Comparison of ENCODE assay signal across 26 mouse cellular contexts in the genomic region with DNA sequence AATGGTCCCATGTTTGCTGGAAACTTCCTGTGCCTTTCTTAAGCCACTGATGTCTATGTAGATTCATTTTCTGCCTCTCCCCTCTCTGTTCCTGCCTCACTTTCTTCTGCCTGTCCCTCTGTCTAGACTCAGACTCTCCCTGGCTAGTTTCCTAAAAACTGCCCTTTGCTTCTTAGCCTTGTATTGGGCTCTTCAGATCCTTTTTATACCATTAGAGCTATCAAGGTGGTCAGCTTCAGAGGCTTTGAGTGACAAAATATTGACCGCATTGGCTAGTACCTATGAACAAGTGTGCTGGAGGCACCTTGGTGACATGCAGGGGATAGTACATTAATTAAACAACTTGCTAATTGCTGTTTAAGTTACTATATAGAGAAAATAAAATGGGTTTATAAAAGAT. TPM values are rescaled to one million over a fixed set of nuclear protein-coding genes. Genes with fewer than 3 reads are reported as not detected.
DNase-seq lines count a peak whose midpoint lies in the region; ATAC-seq and TF ChIP-seq lines count a peak whose summit lies in the region.
"Had no signal": no experiment of that assay in that cellular context is flagged by ENCODE, and none has a peak within 500 bp of the region (broad histone marks: within the 10 kb centered on the region; RNA-seq: fewer than 3 reads in every experiment).

No protein-coding gene starts in this region.

- no peak for TF ChIP-seq CTCF in forebrain, postnatal 0 days (IDR thresholded peaks at IDR 0.05; ENCODE audit: low read depth)
- no peak for TF ChIP-seq CTCF in midbrain, postnatal 0 days (IDR thresholded peaks at IDR 0.05)

- H3K9me3 ChIP-seq in hindbrain, embryonic 13.5 days: no peaks in the 10 kb centered on the region
- H3K9me3 ChIP-seq in hindbrain, embryonic 11.5 days (ENCODE audit: control insufficient read depth, low read length): no peaks in the 10 kb centered on the region
- no peaks in the 10 kb centered on the region for H3K9me3 ChIP-seq in forebrain, embryonic 11.5 days (ENCODE audit: control insufficient read depth, low read length)
- no peaks in the 10 kb centered on the region for H3K9me3 ChIP-seq in forebrain, postnatal 0 days (ENCODE audit: low read length)
- H3K9me3 ChIP-seq in midbrain, postnatal 0 days (ENCODE audit: low read length): no peaks in the 10 kb centered on the region
- H3K9me3 ChIP-seq: embryonic facial prominence, embryonic 13.5 days; heart, embryonic 10.5 days; intestine, embryonic 15.5 days; limb, embryonic 15.5 days; stomach, embryonic 15.5 days had no signal

- no peak for ATAC-seq in hindbrain, embryonic 13.5 days (ENCODE audit: low FRiP score)
- ATAC-seq in hindbrain, embryonic 11.5 days (ENCODE audit: low FRiP score): no peak
- no peak for ATAC-seq in forebrain, embryonic 11.5 days (replicated peaks; ENCODE audit: low FRiP score)
- no peak for ATAC-seq in forebrain, postnatal 0 days
- no peak for ATAC-seq in midbrain, postnatal 0 days (ENCODE audit: low FRiP score)
- ATAC-seq: intestine, embryonic 15.5 days had no signal

- H3K4me2 ChIP-seq in hindbrain, embryonic 13.5 days: peak overlapping the region; percentile 36
- no peak overlapping the region for H3K4me2 ChIP-seq in hindbrain, embryonic 11.5 days (replicated peaks; ENCODE audit: low read depth, low read length)
- H3K4me2 ChIP-seq in forebrain, embryonic 11.5 days (ENCODE audit: low read depth, low read length, severe bottlenecking): peak overlapping the region; percentile 47
- H3K4me2 ChIP-seq in forebrain, postnatal 0 days (ENCODE audit: low read depth): peak overlapping the region; percentile 86
- H3K4me2 ChIP-seq in midbrain, postnatal 0 days (ENCODE audit: low read depth, low read length, poor library complexity, severe bottlenecking): peak overlapping the region; percentile 77; the same call in 1 of the 2 replicates
- H3K4me2 ChIP-seq: embryonic facial prominence, embryonic 13.5 days; intestine, embryonic 15.5 days; limb, embryonic 15.5 days; lung, embryonic 14.5 days; stomach, embryonic 15.5 days had no signal

- no peak for DNase-seq in hindbrain, embryonic 11.5 days (ENCODE audit: low spot score)
- peak; percentile 34 for DNase-seq in forebrain, embryonic 11.5 days (ENCODE audit: low spot score)
- DNase-seq in forebrain, postnatal 0 days: no peak
- DNase-seq in midbrain, postnatal 0 days (ENCODE audit: low spot score): no peak
- no peak for DNase-seq in B cell, adult 2 months
- no peak for DNase-seq in urinary bladder, postnatal 10 days (ENCODE audit: low spot score)
- DNase-seq: adrenal gland, postnatal 25 days; cerebellum, adult 9-11 months; gastrocnemius, adult 2 months; heart, postnatal 4 days; kidney, adult 8-10 months; kidney, postnatal 14 days; left cerebral cortex, postnatal 4 days; right cerebral cortex, adult 18-20 months; thymus, adult 18-20 months; thymus, postnatal 36 days had no signal

- H3K36me3 ChIP-seq in hindbrain, embryonic 13.5 days: no peaks in the 10 kb centered on the region
- no peaks in the 10 kb centered on the region for H3K36me3 ChIP-seq in hindbrain, embryonic 11.5 days (ENCODE audit: control insufficient read depth, insufficient read depth, low read length)
- no peaks in the 10 kb centered on the region for H3K36me3 ChIP-seq in forebrain, embryonic 11.5 days (ENCODE audit: control insufficient read depth, insufficient read depth, low read length)
- no peaks in the 10 kb centered on the region for H3K36me3 ChIP-seq in forebrain, postnatal 0 days (ENCODE audit: insufficient read depth)
- H3K36me3 ChIP-seq in midbrain, postnatal 0 days (ENCODE audit: insufficient read depth, low read length): no peaks in the 10 kb centered on the region
- H3K36me3 ChIP-seq: embryonic facial prominence, embryonic 13.5 days; heart, embryonic 10.5 days; intestine, embryonic 15.5 days; limb, embryonic 15.5 days; stomach, embryonic 15.5 days had no signal

- H3K4me1 ChIP-seq in hindbrain, embryonic 13.5 days (replicated peaks): peaks cover 29% of the 10 kb centered on the region
- H3K4me1 ChIP-seq in hindbrain, embryonic 11.5 days (replicated peaks; ENCODE audit: control insufficient read depth, insufficient read depth, low read length): peaks cover 17% of the 10 kb centered on the region
- peaks cover 19% of the 10 kb centered on the region for H3K4me1 ChIP-seq in forebrain, embryonic 11.5 days (replicated peaks; ENCODE audit: control insufficient read depth, insufficient read depth, low read length)
- no peaks in the 10 kb centered on the region for H3K4me1 ChIP-seq in forebrain, postnatal 0 days (ENCODE audit: insufficient read depth)
- H3K4me1 ChIP-seq in midbrain, postnatal 0 days (ENCODE audit: insufficient read depth, low read length): 0 out of 2 replicates have a peak, but pooled peaks cover 3% of the 10 kb centered on the region

- H3K27ac ChIP-seq in hindbrain, embryonic 13.5 days: no peak overlapping the region
- no peak overlapping the region for H3K27ac ChIP-seq in hindbrain, embryonic 11.5 days (ENCODE audit: low read depth, low read length)
- H3K27ac ChIP-seq in forebrain, embryonic 11.5 days (ENCODE audit: low read depth, low read length): peak overlapping the region; percentile 67
- H3K27ac ChIP-seq in forebrain, postnatal 0 days (ENCODE audit: low read depth, low read length): no peak overlapping the region
- H3K27ac ChIP-seq in midbrain, postnatal 0 days (ENCODE audit: low read depth, low read length): no peak overlapping the region
- H3K27ac ChIP-seq: embryonic facial prominence, embryonic 13.5 days; gastrocnemius, adult 2 months; heart, embryonic 10.5 days; intestine, embryonic 15.5 days; limb, embryonic 15.5 days; liver, embryonic 14.5 days; stomach, embryonic 15.5 days had no signal

- 12% methylated on average over 1 of the region's 1 CpGs for WGBS in hindbrain, embryonic 13.5 days
- WGBS in hindbrain, embryonic 11.5 days: 10% methylated on average over 1 of the region's 1 CpGs
- 24% methylated on average over 1 of the region's 1 CpGs for WGBS in forebrain, embryonic 11.5 days
- WGBS in forebrain, postnatal 0 days: 43% methylated on average over 1 of the region's 1 CpGs
- 20% methylated on average over 1 of the region's 1 CpGs for WGBS in midbrain, postnatal 0 days

- no peak overlapping the region for H3K9ac ChIP-seq in hindbrain, embryonic 13.5 days
- H3K9ac ChIP-seq in hindbrain, embryonic 11.5 days (ENCODE audit: low read depth, low read length): no peak overlapping the region
- H3K9ac ChIP-seq in forebrain, embryonic 11.5 days (ENCODE audit: low read length): peak overlapping the region; percentile 41
- H3K9ac ChIP-seq in forebrain, postnatal 0 days: peak overlapping the region; percentile 0; the same call in 1 of the 2 replicates
- no peak overlapping the region for H3K9ac ChIP-seq in midbrain, postnatal 0 days (replicated peaks; ENCODE audit: low read length, poor library complexity, severe bottlenecking)
- H3K9ac ChIP-seq: embryonic facial prominence, embryonic 13.5 days; intestine, embryonic 15.5 days; limb, embryonic 15.5 days; liver, embryonic 14.5 days; lung, embryonic 14.5 days; stomach, embryonic 15.5 days had no signal

- H3K4me3 ChIP-seq in hindbrain, embryonic 13.5 days: peak overlapping the region; percentile 3; the same call in 1 of the 2 replicates
- H3K4me3 ChIP-seq in hindbrain, embryonic 11.5 days (ENCODE audit: low read depth, low read length): no peak overlapping the region
- H3K4me3 ChIP-seq in forebrain, embryonic 11.5 days (ENCODE audit: low read depth, low read length): peak overlapping the region; percentile 19
- peak overlapping the region; percentile 6 for H3K4me3 ChIP-seq in forebrain, postnatal 0 days (ENCODE audit: low read depth, low read length)
- no peak overlapping the region for H3K4me3 ChIP-seq in midbrain, postnatal 0 days (ENCODE audit: low read depth, low read length)
- H3K4me3 ChIP-seq: embryonic facial prominence, embryonic 13.5 days; erythroblast, embryonic 14.5 days; gastrocnemius, adult 2 months; heart, embryonic 10.5 days; intestine, embryonic 15.5 days; limb, embryonic 15.5 days; stomach, embryonic 15.5 days had no signal

- peaks cover 98% of the 10 kb centered on the region for H3K27me3 ChIP-seq in hindbrain, embryonic 13.5 days
- peaks cover 90% of the 10 kb centered on the region for H3K27me3 ChIP-seq in hindbrain, embryonic 11.5 days (ENCODE audit: control insufficient read depth, insufficient read depth, low read length)
- peaks cover 24% of the 10 kb centered on the region for H3K27me3 ChIP-seq in forebrain, embryonic 11.5 days (ENCODE audit: control insufficient read depth, insufficient read depth, low read length)
- H3K27me3 ChIP-seq in forebrain, postnatal 0 days (ENCODE audit: insufficient read depth, low read length): peaks cover 7% of the 10 kb centered on the region; the same call in 1 of the 2 replicates
- H3K27me3 ChIP-seq in midbrain, postnatal 0 days (ENCODE audit: insufficient read depth, low read length): peaks cover 34% of the 10 kb centered on the region

RNA-seq across cellular contexts. Expression of gene Lhx2, which starts 4.5 kb away (rescaled TPM):
- 22.1 and 23.6 TPM in 2 replicates for polyA plus RNA-seq in hindbrain, embryonic 13.5 days (2015; fragmentation: Nextera tagmentation; extraction: Ambion mirVana)
- polyA plus RNA-seq in hindbrain, embryonic 11.5 days (2014; fragmentation: Nextera tagmentation; extraction: Ambion mirVana): 21.9 and 24.4 TPM in 2 replicates
- polyA plus RNA-seq in forebrain, embryonic 11.5 days (2014; fragmentation: Nextera tagmentation; extraction: Ambion mirVana): 175 and 195 TPM in 2 replicates
- total RNA-seq in forebrain, postnatal 0 days (2014; rRNA removed): 82.8 and 87.6 TPM in 2 replicates
- polyA plus RNA-seq in forebrain, postnatal 0 days (2015; fragmentation: Nextera tagmentation; extraction: Ambion mirVana): 43.5 and 45.9 TPM in 2 replicates
- 77.5 and 90.1 TPM in 2 replicates for total RNA-seq in midbrain, postnatal 0 days (2014; rRNA removed)
- 22.1 and 23.8 TPM in 2 replicates for polyA plus RNA-seq in midbrain, postnatal 0 days (2015; fragmentation: Nextera tagmentation; extraction: Ambion mirVana)
- total RNA-seq: adrenal gland, postnatal 25 days had no signal
- polyA plus RNA-seq: heart, embryonic 16.5 days had no signal

RNA-seq across cellular contexts. Expression of gene Dennd1a, which starts 56.4 kb away (rescaled TPM):
- 14.4 and 15.5 TPM in 2 replicates for polyA plus RNA-seq in hindbrain, embryonic 13.5 days (2015; fragmentation: Nextera tagmentation; extraction: Ambion mirVana)
- 7.5 and 11.3 TPM in 2 replicates for polyA plus RNA-seq in hindbrain, embryonic 11.5 days (2014; fragmentation: Nextera tagmentation; extraction: Ambion mirVana)
- polyA plus RNA-seq in forebrain, embryonic 11.5 days (2014; fragmentation: Nextera tagmentation; extraction: Ambion mirVana): 14.9 and 17.7 TPM in 2 replicates
- 39.8 and 52.1 TPM in 2 replicates for total RNA-seq in forebrain, postnatal 0 days (2014; rRNA removed)
- polyA plus RNA-seq in forebrain, postnatal 0 days (2015; fragmentation: Nextera tagmentation; extraction: Ambion mirVana): 14.1 and 16.7 TPM in 2 replicates
- total RNA-seq in midbrain, postnatal 0 days (2014; rRNA removed): 51.1 and 62.3 TPM in 2 replicates
- 15.1 and 15.9 TPM in 2 replicates for polyA plus RNA-seq in midbrain, postnatal 0 days (2015; fragmentation: Nextera tagmentation; extraction: Ambion mirVana)

Comparison
In these comparisons a context has a peak if more than half of its experiments do, and no peak if none do; other contexts are left out.
1. H3K4me3 ChIP-seq: peak in hindbrain, embryonic 13.5 days (single experiment), forebrain, embryonic 11.5 days (single experiment) and forebrain, postnatal 0 days (single experiment); none in hindbrain, embryonic 11.5 days (single experiment) and midbrain, postnatal 0 days (single experiment).
2. H3K9ac ChIP-seq: peak in forebrain, embryonic 11.5 days (single experiment) and forebrain, postnatal 0 days (single experiment); none in hindbrain, embryonic 13.5 days (single experiment), hindbrain, embryonic 11.5 days (single experiment) and midbrain, postnatal 0 days (single experiment).